Mouse (Mus musculus): ENCODE results near the gene Ece1.
"Not testable (repeated sequence)": the region's sequence is repeated elsewhere in the genome, so short reads cannot be mapped to it uniquely, and the experiment has no call there.

Gene Ece1

DNA sequence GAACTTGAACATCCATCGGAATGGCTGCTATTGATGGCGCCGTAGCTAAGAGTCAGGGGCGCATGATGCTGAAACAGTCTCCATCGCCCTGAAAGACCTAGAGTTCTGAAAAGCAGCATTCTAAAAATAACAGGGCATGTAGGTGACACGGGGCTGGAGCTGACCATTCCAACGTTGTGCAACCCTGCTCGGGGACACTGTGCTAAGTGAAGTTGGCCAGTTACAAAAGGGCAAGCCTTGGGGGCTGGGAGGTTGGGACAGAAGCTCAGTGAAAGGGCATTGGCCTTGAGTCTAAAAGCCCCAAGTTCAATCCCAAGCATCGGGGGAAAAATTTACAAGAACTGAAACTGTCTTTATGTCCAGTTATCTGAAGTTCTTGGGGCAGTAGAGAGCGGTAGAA is 81.5 kb downstream of the Ece1 start:
- DNase-seq: no peak

DNA sequence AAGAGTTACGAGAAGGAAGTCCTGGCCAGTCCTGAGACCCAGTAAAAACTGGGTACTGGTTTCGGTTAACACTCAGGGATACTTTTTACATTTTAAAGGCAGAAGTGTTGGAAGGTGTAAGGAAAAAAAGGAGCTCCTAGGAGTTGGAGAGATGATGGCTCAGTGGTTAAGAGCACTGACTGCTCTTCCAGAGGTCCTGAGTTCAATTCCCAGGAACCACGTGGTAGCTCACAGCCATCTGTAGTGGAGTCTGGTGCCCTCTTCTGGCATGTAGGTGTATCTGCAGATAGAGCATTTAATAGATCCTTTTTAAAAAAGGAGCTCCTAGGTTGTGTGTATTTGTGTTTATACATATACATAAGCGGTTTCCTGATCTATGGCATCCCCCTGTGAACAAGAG is 83.3 kb downstream of the Ece1 start:
- DNase-seq: no peak

DNA sequence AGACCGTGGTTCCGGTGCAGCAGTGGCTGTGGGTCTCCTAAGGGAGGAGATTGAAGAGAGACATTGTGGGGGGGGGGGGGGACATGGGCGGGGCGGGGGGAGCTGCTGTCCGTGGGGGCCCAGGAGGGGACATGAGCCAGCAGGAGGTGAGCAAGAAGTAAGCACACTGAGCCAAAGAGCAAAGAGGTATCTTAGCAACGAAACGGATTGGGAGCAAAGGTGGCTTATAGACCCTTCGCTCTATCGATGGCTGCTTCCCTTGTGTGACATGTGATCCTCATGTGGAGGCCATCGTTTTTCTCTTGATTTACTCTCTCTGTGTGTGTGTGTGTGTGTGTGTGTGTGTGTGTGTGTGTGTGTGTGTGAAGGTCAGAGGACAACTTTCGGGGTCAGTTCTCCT is 84.4 kb downstream of the Ece1 start:
- no peak for DNase-seq

DNA sequence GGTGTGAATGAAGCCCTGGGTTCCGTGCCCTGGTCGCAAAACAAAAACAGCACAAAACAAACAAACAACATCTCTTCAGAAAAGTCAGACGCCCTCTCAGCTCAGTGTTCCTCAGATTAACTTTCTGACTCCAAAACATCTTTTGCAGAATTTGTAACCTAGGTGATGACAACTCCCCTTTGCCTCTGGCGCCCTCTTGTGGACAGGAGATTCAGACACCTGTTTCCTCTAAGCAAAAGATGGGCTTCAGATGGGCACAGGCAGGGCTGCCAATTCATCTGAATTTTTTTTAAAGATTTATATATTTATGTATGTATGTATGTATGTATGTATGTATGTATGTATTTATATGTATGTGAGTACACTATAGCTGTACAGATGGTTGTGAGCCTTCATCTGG is 90.8 kb downstream of the Ece1 start:
- DNase-seq: peak; percentile 93 to 97

DNA sequence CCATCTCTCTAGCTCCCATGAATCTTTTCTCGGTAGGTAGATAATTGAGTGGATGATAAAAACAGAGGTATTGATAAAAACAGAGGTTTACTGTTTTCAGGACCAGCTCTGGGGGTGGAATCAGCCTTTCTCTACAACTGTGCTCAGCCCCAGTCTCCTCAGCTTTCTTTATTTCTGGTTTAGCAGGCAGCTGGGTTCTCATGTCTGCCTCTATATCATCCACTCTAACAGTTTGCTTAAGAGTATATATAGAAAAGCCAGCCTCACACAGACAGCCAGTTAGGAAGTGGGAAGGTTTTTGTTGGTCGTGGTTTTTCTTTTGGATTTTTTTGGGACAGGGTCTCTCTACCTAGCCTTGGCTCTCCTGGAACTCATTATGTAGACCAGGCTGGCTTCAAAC is 92.1 kb downstream of the Ece1 start:
- no peak for DNase-seq

DNA sequence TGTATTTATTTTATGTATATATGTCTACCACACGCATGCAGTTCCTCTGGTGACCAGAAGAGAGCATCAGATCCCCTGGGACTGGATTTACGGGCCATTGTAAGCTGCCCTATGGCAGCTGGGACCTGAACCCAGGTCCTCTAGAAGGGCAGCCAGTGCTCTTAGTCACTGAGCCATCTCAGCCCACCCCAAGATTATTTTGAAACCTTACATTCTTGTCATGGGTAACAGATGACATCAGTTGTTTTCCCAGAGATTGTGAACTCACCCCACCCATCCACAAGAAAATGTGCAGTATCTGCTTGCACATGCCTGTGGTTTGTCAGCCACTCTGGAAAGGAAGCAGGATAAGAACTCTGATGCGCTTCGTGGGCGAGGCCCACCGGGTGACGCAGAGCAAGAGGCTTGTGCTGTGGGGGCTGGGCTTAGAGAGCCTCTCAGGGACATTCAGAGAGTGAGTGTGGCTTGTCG is 92.9 kb downstream of the Ece1 start:
- no peak for DNase-seq

DNA sequence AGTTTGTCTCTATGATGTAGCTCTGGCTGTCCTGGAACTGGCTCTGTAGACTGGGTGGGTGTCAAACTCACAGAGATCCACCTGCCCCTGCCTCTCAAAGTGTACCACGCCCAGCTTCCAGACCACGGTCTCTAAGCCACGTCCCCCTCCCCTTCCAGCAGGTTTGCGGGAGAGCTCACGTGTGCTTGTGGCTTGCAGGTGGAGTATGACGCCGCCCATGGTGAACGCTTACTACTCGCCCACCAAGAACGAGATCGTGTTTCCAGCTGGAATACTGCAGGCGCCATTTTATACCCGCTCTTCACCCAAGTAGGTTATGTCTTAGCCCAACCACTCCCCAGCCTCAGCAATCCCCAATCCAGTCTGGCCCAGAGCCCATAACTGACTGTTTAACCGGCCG is 94.2 kb downstream of the Ece1 start:
- DNase-seq: no peak

DNA sequence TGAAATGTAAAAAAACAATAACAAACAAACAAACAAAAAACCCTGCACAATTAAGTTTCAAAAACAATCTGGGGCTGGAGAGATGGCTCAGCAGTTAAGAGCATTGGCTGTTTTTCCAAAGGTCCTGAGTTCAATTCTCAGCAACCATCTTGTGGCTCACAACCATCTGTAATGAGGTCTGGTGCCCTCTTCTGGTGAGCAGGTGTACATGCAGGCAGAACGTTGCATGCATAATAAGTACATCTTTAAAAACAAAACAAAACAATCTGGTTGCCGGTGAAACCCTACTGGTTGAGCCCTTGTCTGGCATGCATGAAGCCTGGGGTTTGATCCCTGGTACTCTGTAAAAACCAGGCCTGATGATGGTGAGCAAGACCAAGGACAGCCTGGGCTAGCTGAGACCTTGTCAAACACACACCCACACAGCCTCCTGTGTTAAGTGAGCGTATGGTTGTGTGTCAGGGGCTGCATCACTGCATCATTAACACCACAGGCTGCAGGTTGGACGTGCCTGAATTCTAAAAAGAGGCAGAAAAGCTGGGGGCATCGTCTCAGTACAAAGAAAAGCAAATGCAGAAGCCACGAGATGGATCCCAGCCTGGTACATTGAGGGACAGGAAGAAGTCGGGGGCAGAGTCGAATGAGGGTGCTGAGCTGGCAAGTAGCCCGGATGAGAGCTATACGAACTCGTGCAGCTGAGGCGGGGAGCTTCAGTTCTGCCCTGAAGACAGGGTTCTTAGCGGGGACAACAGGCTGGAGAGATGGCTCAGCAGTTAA is 98.0 kb downstream of the Ece1 start:
- no peak for DNase-seq

DNA sequence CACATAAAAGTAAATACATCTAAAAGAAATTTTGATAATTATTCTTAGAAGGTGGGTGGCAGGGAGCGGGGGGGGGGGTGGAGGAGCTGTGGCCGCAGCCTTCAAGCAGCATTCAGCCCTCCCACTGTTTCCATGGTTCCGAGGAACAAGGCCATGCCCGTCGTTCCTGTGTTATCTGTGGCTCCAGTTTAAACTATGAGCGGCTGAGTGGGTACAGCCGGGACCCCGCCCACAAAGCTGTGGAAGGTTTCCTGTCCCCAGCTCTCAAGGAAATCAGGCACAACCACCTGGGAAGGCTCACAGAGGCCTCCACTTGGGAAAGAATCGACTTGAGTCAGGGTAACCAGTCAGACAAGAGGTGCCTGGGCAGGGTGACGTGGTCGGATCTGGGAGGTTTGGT is 98.7 kb downstream of the Ece1 start:
- no peak for DNase-seq

DNA sequence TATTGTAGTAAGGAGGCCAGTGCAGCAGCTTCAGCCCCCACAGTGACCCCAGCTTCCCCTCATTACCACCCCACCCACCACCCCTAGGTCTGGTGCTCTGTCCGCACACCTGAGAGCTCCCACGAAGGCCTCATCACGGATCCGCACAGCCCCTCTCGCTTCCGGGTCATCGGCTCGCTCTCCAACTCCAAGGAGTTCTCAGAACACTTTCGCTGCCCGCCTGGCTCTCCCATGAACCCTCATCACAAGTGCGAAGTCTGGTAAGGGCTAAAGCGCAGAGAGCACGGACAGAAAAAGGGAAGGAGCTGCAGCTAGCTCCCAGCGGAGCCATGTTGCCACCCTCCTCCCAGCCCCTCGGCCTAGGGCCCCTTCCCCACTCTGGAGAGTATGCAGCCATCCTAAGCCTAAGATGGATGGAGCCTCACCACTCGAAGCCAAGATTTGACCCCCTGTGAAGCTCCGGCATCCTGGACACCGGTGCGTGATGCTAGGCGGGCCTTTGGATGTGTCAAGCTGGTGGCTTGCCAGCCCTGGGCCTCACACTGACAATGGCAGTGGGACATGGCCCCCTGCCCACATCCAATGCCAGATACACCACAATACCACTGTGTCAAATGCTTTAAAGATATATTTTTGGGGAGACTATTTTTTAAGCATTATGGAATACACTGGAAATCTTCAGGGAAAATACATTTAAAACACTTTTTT is 100.8 kb downstream of the Ece1 start:
- peak; percentile 59 to 64 for DNase-seq

DNA sequence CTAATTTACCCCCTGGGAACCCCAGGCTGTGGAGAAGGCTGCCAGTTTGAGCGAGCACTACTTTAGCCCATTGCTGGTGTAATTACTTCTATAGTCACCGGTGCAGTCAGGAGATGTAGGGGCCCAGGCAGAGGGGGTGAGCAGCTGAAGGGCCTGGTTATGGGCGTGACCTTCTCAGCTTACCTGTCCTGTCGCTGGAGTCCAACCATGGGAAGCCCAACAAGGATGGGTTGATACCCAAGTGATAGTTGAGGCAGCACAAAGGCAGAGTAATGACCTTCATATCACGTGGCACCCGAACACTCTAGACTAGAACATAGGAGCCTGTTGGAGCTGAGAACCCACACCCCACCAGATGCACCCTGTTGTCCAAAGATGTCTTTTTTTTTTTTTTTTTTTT is 101.4 kb downstream of the Ece1 start:
- no peak for DNase-seq

DNA sequence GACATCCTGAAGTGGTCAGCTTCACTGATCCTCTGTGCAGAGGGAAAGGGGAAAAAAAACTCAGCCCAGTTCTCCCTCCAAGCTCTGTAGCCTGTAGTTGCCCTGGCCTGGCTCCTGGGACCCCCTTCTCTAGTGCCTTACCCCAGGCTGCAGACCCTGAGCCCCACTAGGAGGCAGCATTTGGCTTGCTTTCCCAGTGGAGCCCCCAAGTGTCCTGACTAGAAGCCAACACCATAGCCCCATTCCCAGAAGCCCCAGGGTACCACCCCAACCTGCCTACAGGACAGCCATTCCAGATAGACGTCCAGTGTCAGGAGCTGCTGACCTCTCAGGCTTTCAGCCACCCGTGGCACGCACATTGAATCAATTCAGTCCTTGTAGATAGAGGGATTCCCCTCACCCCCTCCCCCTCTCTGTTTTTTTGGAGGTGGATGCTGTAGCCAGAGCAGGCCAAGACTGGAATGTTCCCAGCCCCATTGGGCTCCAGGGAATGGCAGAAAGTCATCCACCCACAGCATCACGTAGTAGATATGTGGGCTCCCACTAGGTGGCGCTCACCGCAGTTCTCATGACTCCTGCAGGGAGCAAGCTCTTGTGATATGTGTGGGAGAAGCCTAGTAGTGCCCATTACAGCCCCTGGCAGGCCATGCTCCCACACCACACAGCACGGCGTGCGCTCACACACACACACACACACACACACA is 102.0 kb downstream of the Ece1 start:
- peak; percentile 91 to 95 for DNase-seq

DNA sequence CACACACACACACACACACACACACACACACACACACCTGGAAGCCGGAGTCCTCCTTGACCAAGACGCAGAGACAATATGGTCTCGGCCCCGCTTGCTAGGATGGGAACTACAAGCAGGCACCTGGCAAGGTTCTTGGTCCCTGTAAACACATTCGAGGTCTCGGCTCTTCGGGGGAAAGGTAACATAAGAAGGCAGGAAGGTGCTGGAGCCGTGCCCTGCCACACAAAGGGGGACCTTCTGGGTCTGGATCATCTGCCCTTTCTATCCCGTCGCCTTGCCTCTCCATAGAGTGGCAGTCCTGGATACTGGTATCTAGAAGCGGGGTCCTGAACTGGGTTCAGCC is 102.5 kb downstream of the Ece1 start:
- DNase-seq: no peak

DNA sequence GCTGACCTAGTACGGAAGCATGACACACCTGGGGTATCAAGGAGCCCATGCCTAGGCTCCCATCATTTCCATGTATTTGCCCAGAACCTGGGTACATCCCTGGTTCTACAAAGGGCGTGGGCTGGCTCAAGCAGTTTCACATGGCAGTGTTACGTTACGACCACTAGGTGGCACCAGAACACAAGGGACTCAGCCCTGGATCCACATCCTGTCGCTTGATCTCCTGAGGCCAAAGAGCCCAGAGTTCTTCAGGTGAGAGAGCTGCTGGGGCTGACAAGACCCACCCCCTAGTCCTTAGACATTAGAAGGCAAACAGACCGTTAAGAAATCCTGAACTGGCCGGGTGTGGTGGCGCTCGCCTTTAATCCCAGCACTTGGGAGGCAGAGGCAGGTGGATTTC is 106.2 kb downstream of the Ece1 start:
- peak; percentile 84 to 87 for DNase-seq

DNA sequence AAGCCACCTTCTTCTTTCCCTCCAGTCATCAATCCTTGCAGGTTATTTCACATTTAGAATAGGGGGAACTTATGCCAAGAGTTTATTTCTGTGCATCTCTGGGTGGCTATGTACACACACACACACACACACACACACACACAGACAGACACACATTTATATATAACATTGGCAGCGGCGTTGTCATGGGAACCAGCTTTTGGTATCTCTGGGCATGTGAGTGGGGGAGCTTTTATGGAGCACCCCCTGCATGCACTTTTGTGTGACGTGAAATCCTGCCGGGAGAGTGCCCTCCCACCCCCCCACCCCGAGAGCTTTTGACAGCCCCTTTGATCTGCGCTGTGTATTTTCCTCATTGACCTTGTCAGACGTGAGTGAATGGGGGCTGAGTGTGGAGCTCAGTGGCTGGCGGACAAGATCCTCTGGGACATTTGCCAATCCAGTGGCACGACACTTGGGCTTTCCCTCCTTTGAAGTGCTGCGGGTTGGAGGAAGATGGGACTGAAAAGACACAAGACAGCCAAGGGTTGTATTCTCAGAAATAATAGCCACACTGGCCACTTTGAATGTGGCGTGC is 108.7 kb downstream of the Ece1 start:
- DNase-seq: not testable (repeated sequence)

DNA sequence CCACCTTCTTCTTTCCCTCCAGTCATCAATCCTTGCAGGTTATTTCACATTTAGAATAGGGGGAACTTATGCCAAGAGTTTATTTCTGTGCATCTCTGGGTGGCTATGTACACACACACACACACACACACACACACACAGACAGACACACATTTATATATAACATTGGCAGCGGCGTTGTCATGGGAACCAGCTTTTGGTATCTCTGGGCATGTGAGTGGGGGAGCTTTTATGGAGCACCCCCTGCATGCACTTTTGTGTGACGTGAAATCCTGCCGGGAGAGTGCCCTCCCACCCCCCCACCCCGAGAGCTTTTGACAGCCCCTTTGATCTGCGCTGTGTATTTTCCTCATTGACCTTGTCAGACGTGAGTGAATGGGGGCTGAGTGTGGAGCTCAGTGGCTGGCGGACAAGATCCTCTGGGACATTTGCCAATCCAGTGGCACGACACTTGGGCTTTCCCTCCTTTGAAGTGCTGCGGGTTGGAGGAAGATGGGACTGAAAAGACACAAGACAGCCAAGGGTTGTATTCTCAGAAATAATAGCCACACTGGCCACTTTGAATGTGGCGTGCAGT is 112.9 kb downstream of the Ece1 start:
- DNase-seq: not testable (repeated sequence)

DNA sequence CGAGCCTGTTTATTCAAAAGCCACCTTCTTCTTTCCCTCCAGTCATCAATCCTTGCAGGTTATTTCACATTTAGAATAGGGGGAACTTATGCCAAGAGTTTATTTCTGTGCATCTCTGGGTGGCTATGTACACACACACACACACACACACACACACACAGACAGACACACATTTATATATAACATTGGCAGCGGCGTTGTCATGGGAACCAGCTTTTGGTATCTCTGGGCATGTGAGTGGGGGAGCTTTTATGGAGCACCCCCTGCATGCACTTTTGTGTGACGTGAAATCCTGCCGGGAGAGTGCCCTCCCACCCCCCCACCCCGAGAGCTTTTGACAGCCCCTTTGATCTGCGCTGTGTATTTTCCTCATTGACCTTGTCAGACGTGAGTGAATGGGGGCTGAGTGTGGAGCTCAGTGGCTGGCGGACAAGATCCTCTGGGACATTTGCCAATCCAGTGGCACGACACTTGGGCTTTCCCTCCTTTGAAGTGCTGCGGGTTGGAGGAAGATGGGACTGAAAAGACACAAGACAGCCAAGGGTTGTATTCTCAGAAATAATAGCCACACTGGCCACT is 117.1 kb downstream of the Ece1 start:
- not testable (repeated sequence) for DNase-seq

DNA sequence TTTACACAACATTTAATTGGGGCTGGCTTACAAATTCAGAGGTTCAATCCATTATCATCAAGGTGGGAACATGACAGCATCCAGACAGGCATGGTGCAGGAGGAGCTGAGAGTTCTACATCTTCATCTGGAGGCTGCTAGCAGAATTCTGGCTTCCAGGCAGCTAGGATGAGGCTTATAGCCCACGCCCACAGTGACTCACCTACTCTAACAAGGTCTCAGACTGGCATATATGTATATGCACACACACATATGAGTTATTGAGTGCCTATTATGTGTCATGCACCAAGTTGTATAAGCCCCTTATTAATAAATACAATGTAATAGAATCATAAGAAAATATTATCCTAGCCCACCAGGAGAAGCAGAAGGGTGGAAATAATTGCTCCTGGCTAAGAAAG is 120.8 kb downstream of the Ece1 start:
- DNase-seq: no peak

DNA sequence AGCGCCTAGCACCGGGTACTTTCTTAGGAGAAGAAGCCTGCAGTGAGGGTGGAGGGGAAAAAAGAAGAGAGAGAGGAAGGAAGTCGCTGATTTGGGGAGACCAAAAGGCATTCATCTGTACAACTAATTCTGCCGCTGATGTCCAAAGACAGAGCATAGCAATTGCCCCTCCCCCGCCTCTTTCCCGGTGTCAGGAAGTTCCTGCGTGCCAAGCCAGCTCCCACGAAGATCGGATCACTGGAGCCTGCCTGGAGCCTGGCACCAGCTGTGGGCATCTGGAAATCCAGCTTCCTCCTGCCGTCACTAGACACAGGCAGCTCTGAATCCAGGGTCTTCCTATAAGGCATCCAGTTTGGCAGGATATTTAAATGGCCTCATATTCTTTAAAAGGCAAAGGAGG is 122.2 kb downstream of the Ece1 start:
- DNase-seq: peak; percentile 61 to 65

DNA sequence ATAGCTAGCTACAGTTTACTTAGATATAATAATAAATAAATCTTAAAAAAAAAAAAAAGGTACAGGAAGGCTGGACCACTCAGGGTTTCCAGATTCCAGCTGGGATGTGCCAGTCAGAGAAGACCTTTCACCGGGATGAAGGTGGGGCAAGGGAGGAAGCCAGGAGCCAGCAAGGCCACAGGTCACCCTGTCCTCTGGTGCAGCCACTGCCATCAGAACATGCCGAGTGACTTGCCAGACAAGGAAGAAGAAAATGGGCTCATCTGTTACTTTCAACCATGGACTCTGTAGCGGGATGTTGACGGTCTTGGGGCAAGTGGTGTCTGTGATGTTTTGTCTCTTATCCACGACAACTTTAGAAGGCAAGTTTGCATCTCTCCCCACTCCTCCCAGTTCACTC is 122.7 kb downstream of the Ece1 start:
- no peak for DNase-seq

DNA sequence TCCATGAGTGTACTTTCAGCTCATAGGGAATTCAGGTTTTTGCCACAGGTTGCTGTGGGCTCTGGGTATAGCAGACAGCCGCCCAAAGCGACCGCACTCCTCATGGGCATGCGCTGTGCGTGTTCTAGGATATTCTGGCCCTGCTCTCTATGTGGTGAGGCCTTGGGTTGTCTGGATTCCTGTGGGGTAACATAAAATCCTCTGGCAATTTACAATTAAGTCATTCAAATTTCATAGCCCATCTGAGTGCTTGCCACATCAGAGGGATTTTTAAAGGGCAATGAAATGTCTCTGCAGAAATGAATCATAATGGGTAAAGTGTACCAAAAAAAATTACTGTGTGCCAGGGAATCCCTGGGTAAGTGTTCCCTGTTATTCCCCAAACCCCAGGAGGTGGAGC is 127.4 kb downstream of the Ece1 start:
- no peak for DNase-seq

DNA sequence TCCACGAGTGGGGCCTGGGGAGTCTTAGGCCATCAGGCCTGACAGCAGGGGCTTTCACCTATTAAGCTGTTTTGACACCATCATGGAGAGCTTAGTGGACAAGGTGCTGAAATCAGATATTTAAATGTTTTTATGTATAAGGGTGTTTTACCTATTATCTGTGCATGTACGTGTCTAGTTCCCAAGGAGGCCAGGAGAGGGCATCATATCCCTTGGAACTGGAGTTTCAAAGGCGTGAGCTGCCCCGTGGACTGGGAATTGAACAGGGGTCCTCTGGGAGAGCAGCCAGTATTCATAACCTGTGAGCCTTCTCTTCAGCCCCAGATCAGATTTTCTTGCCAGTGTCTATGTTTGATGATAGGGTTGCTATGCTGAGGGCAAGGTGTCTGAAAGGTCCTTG is 128.4 kb downstream of the Ece1 start:
- DNase-seq: no peak

DNA sequence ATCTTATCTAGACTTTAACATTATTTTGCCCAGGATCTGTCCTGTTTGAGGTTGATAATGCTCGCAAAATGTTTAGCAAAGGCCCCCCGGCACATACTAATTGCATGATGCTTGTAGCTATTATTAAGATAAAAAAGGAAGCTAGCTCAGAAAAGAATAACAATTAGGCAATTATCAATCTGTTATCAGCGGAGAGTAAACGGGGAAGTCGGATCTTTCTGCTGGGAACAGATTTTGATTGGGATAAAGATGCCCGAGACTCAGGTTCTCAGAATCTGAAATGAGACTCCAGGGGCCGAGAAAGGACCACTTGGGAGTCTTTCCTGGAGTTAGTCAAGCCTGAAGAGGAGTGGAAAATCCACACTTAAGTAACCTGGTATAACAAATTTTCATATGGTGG is 129.2 kb downstream of the Ece1 start:
- DNase-seq: no peak

All from cerebellum, postnatal 10 days (tissue).